In genomic region chr8:75109236-75109967, GRCm38 (mm10) we compare ENCODE assay signal across 8 mouse cellular contexts. TPM values are rescaled to one million over a fixed set of nuclear protein-coding genes. Genes with fewer than 3 reads are reported as not detected.
A peak's percentile ranks its signal among the peaks of the same experiment; 100 is the strongest.
DNase-seq lines count a peak whose midpoint lies in the region; ATAC-seq lines count a peak whose summit lies in the region.

TSS of gene Mcm5 (plus strand) at chr8:75109569.

- peaks cover 4% of the 10 kb centered on the region; the same call in 1 of the 2 replicates for H3K36me3 ChIP-seq in hindbrain, embryonic 11.5 days (ENCODE audit: control insufficient read depth, insufficient read depth, low read length)

- no peaks in the 10 kb centered on the region for H3K9me3 ChIP-seq in hindbrain, embryonic 11.5 days (ENCODE audit: control insufficient read depth, low read length)

- H3K27me3 ChIP-seq in hindbrain, embryonic 11.5 days (ENCODE audit: control insufficient read depth, insufficient read depth, low read length), result no peaks in the 10 kb centered on the region

- ATAC-seq in hindbrain, embryonic 11.5 days (ENCODE audit: low FRiP score), result peak; percentile 98

- under 1% methylated on average over 59 of the region's 59 CpGs for WGBS in hindbrain, embryonic 11.5 days

- peak within 1 kb of the TSS; percentile 70 for H3K4me2 ChIP-seq in hindbrain, embryonic 11.5 days (replicated peaks; ENCODE audit: low read depth, low read length)

- H3K4me3 ChIP-seq in hindbrain, embryonic 11.5 days (ENCODE audit: low read depth, low read length), result peak within 1 kb of the TSS; percentile 69

- DNase-seq in Muller cell, postnatal 12 days (ENCODE audit: inconsistent ontology term), result peak; percentile 96
- peak; percentile 99 for DNase-seq in cerebellum, adult 9-11 months
- DNase-seq in frontal cortex, adult 2 months (ENCODE audit: extremely low spot score in 1 of 2, low spot score in 1 of 2), result peak; percentile 99 to 100
- DNase-seq in hindbrain, embryonic 11.5 days (ENCODE audit: low spot score), result peak; percentile 100
- DNase-seq in layer of hippocampus, postnatal 10 days (ENCODE audit: low spot score in 2 of 2), result peak; percentile 100
- DNase-seq in lung, postnatal 10 days, result peak; percentile 99
- DNase-seq in ovary, postnatal 36 days (ENCODE audit: low spot score), result peak; percentile 97
- DNase-seq in thymus, postnatal 25 days, result peak; percentile 99

- 0 out of 2 replicates have a peak, but pooled peaks cover 2% of the 10 kb centered on the region for H3K4me1 ChIP-seq in hindbrain, embryonic 11.5 days (replicated peaks; ENCODE audit: control insufficient read depth, insufficient read depth, low read length)

- peak within 1 kb of the TSS; percentile 80 for H3K9ac ChIP-seq in hindbrain, embryonic 11.5 days (ENCODE audit: low read depth, low read length)

- peak within 1 kb of the TSS; percentile 82 for H3K27ac ChIP-seq in hindbrain, embryonic 11.5 days (ENCODE audit: low read depth, low read length)

RNA-seq across cellular contexts. Expression of gene Mcm5, which starts in this region (rescaled TPM):
- polyA plus RNA-seq in frontal cortex, adult 2 months (2012; rRNA removed), result 7.5 and 7.6 TPM in 2 replicates
- 133 and 155 TPM in 2 replicates for polyA plus RNA-seq in hindbrain, embryonic 11.5 days (2014; fragmentation: Nextera tagmentation; extraction: Ambion mirVana)
- total RNA-seq in layer of hippocampus, postnatal 10 days (2021), result 1 to 10 TPM; 9.4 to 9.8 TPM

Comparison
In these comparisons a context has a peak if more than half of its experiments do, and no peak if none do; other contexts are left out.
1. Peak in every context shown above with its lines: DNase-seq, ATAC-seq, H3K4me3 ChIP-seq and H3K27ac ChIP-seq.
2. RNA of gene Mcm5 (polyA plus RNA-seq): 133 to 155 TPM in hindbrain, embryonic 11.5 days; 7.5 to 7.6 TPM in frontal cortex, adult 2 months; every median in the first group is over 10 times any median in the second.